Mouse (Mus musculus): Measurements from ENCODE around the gene Nedd9.

Nedd9 gene

GRCm38 (mm10) chr13:41343163-41343886 is 143.8 kb downstream of the Nedd9 start:
- no peak for ATAC-seq (ENCODE audit: low TSS enrichment)

GRCm38 (mm10) chr13:41341422-41341821 is 145.7 kb downstream of the Nedd9 start:
- no peak for ATAC-seq (ENCODE audit: low TSS enrichment)

- peak; percentile 99 for ATAC-seq (ENCODE audit: low TSS enrichment)
These were observed 147.4 kb downstream of the Nedd9 start for GRCm38 (mm10) chr13:41339653-41340351.

- peak; percentile 2; the same call in 1 of the 2 replicates for ATAC-seq (ENCODE audit: low TSS enrichment)
These were observed 148.0 kb downstream of the Nedd9 start for GRCm38 (mm10) chr13:41339195-41339594.

- no peak for ATAC-seq (ENCODE audit: low TSS enrichment)
These were observed 149.8 kb downstream of the Nedd9 start for GRCm38 (mm10) chr13:41337407-41337806.

GRCm38 (mm10) chr13:41336260-41336659 is 150.9 kb downstream of the Nedd9 start:
- ATAC-seq (ENCODE audit: low TSS enrichment): no peak

GRCm38 (mm10) chr13:41335767-41336166 is 151.4 kb downstream of the Nedd9 start:
- ATAC-seq (ENCODE audit: low TSS enrichment): no peak

GRCm38 (mm10) chr13:41334641-41335000 is 152.5 kb downstream of the Nedd9 start:
- no peak for ATAC-seq (ENCODE audit: low TSS enrichment)

- ATAC-seq (ENCODE audit: low TSS enrichment): no peak
These were observed 153.1 kb downstream of the Nedd9 start for GRCm38 (mm10) chr13:41333889-41334640.

GRCm38 (mm10) chr13:41331671-41332340 is 155.4 kb downstream of the Nedd9 start:
- no peak for ATAC-seq (ENCODE audit: low TSS enrichment)

- no peak for ATAC-seq (ENCODE audit: low TSS enrichment)
These were observed 156.4 kb downstream of the Nedd9 start for GRCm38 (mm10) chr13:41330589-41331345.

GRCm38 (mm10) chr13:41330051-41330450 is 157.1 kb downstream of the Nedd9 start:
- ATAC-seq (ENCODE audit: low TSS enrichment): no peak

GRCm38 (mm10) chr13:41328481-41328880 is 158.7 kb downstream of the Nedd9 start:
- no peak for ATAC-seq (ENCODE audit: low TSS enrichment)

GRCm38 (mm10) chr13:41327546-41327945 is 159.6 kb downstream of the Nedd9 start:
- no peak for ATAC-seq (ENCODE audit: low TSS enrichment)

GRCm38 (mm10) chr13:41326134-41326533 is 161.0 kb downstream of the Nedd9 start:
- ATAC-seq (ENCODE audit: low TSS enrichment): no peak

- no peak for ATAC-seq (ENCODE audit: low TSS enrichment)
These were observed 161.8 kb downstream of the Nedd9 start for GRCm38 (mm10) chr13:41325346-41325745.

- ATAC-seq (ENCODE audit: low TSS enrichment): no peak
These were observed 162.5 kb downstream of the Nedd9 start for GRCm38 (mm10) chr13:41324631-41325030.

- no peak for ATAC-seq (ENCODE audit: low TSS enrichment)
These were observed 165.7 kb downstream of the Nedd9 start for GRCm38 (mm10) chr13:41321433-41321832.

GRCm38 (mm10) chr13:41320749-41321148 is 166.4 kb downstream of the Nedd9 start:
- no peak for ATAC-seq (ENCODE audit: low TSS enrichment)

- peak; percentile 84 for ATAC-seq (ENCODE audit: low TSS enrichment)
These were observed 184.4 kb downstream of the Nedd9 start for GRCm38 (mm10) chr13:41302716-41303115.

- no peak for ATAC-seq (ENCODE audit: low TSS enrichment)
These were observed 187.1 kb downstream of the Nedd9 start for GRCm38 (mm10) chr13:41300037-41300436.
